Mouse (Mus musculus) hindbrain, embryonic 15.5 days (tissue): Measurements from ENCODE around the gene Atf6. TPM values are rescaled to one million over a fixed set of nuclear protein-coding genes. Genes with fewer than 3 reads are reported as not detected.

Experiments
- ATAC-seq: fragments of 200-750 bp; cut with Nextera tagmentation; 2 replicates; pipeline ENCODE4 v1.8.0; 2017; ENCODE audit warnings: low read depth, moderate number of reproducible peaks, moderate TSS enrichment; ENCODE audit not compliant: low FRiP score
- H3K27ac ChIP-seq: fragments of 300-500 bp; sonication (generic); replicated peaks from 2 replicates; pipeline ENCODE4 v1.5.1; 2015; ENCODE audit warnings: mild to moderate bottlenecking, inconsistent platforms
- H3K27me3 ChIP-seq: fragments of 300-500 bp; sonication (generic); 2 replicates; pipeline ENCODE4 v1.6.1; 2015; ENCODE audit warnings: control low read depth, inconsistent platforms
- H3K36me3 ChIP-seq: fragments of 300-500 bp; sonication (generic); 2 replicates; pipeline ENCODE4 v1.6.1; 2015; ENCODE audit warnings: control low read depth, inconsistent platforms
- H3K4me1 ChIP-seq: fragments of 300-500 bp; sonication (generic); replicated peaks from 2 replicates; pipeline ENCODE4 v1.6.1; 2015; ENCODE audit warnings: control low read depth, inconsistent platforms
- H3K4me2 ChIP-seq: fragments of 300-500 bp; sonication (generic); 2 replicates; pipeline ENCODE4 v1.6.1; 2015; ENCODE audit warnings: moderate library complexity, mild to moderate bottlenecking, inconsistent platforms
- H3K4me3 ChIP-seq: fragments of 300-500 bp; sonication (generic); 2 replicates; pipeline ENCODE4 v1.5.1; 2015; ENCODE audit warnings: mild to moderate bottlenecking, inconsistent platforms
- H3K9ac ChIP-seq: fragments of 300-500 bp; sonication (generic); 2 replicates; pipeline ENCODE4 v1.6.1; 2015; ENCODE audit warnings: inconsistent platforms
- H3K9me3 ChIP-seq: fragments of 300-500 bp; sonication (generic); 2 replicates; pipeline ENCODE4 v1.6.1; 2016; ENCODE audit warnings: control low read depth, inconsistent platforms
- WGBS: fragments of 180-500 bp; shearing (Covaris S2); methylation state at CpG from one replicate; pipeline ENCODE4 v1.1.7; 2015; 5-methylcytosine and 5-hydroxymethylcytosine counted together
- polyA plus RNA-seq: library from polyadenylated mRNA; unstranded; fragments of >200 nt; fragmentation: Nextera tagmentation; extraction: Ambion mirVana; gene quantifications from 2 replicates; pipeline ENCODE4 v1.2.1, GENCODE M21; 2015

Atf6 gene
- polyA plus RNA-seq, 1 experiment from 2014 or later, result 7.6 TPM

- Histone ChIP-seq H3K9me3 (no peaks in the 10 kb centered on the region), H3K4me2 (no peak overlapping the region), H3K27me3 (no peaks in the 10 kb centered on the region), H3K27ac (no peak overlapping the region), H3K9ac (no peak overlapping the region), H3K4me1 (no peaks in the 10 kb centered on the region), H3K4me3 (no peak overlapping the region), H3K36me3 (no peaks in the 10 kb centered on the region)
- WGBS, result 78% methylated on average over 13 of the region's 13 CpGs
- no peak for ATAC-seq
Measured at GRCm38 (mm10) chr1:170659260-170659659, 208.3 kb downstream of the Atf6 start.

DNA sequence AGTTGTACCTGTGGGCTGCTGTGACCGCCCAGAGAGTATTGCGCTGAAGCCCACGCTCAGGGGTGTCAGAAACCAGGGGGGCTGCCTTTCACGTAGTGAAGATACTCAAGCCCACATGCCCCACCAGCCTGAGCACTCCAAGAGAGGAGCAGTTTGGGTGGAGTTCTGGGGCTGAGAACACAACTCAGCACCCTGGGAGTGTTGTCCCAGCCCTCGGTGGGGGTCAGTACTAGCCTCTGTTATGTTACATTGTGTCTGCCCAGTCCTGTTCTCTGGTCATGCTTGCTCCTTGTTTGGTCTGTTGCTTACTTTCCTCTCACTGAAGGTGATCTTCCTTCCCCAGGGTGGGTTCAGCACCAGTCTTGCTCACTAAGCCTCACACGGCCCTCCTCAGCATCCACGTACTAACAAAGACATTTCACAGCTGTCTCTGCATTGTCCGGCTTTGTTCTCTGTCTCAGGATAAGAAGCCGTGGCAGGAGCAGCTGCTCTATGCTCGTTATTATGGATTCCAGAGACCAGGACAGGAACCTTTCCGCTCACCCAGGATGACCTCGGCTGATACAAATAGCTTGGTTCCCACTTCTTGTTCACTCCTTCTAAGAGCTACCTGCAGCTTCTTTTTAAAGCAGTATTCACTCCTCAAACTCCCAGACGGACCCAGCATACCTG lies 209.8 kb downstream of the Atf6 start:
- no peak for ATAC-seq
- H3K9ac ChIP-seq, result no peak overlapping the region
- H3K4me2 ChIP-seq, result no peak overlapping the region
- no peaks in the 10 kb centered on the region for H3K27me3 ChIP-seq
- no peak overlapping the region for H3K4me3 ChIP-seq
- no peaks in the 10 kb centered on the region for H3K9me3 ChIP-seq
- 50% methylated on average over 13 of the region's 13 CpGs for WGBS
- no peaks in the 10 kb centered on the region for H3K4me1 ChIP-seq
- no peaks in the 10 kb centered on the region for H3K36me3 ChIP-seq
- H3K27ac ChIP-seq, result no peak overlapping the region

DNA sequence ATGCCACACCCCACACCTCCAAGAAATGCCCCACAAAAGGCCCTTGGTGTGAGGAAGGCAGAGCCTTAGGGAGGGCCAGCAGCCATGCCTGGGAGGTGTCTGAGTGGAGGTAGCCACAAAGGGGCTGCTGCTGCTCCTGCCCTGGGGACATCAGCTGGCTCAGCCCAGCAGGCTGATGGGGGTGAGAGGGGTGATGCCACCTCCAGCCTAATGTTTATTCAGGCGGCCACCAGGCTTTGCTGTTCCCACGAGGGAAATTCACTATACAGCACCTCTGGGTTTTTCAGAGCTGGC lies 210.4 kb downstream of the Atf6 start:
- H3K9me3 ChIP-seq, result no peaks in the 10 kb centered on the region
- no peaks in the 10 kb centered on the region for H3K4me1 ChIP-seq
- no peak overlapping the region for H3K9ac ChIP-seq
- H3K36me3 ChIP-seq, result no peaks in the 10 kb centered on the region
- H3K4me2 ChIP-seq, result no peak overlapping the region
- 44% methylated on average over 2 of the region's 2 CpGs for WGBS
- ATAC-seq, result no peak
- no peaks in the 10 kb centered on the region for H3K27me3 ChIP-seq
- H3K4me3 ChIP-seq, result no peak overlapping the region
- no peak overlapping the region for H3K27ac ChIP-seq

- no peak overlapping the region for H3K4me2 ChIP-seq
- H3K9ac ChIP-seq, result no peak overlapping the region
- H3K4me3 ChIP-seq, result no peak overlapping the region
- H3K27ac ChIP-seq, result no peak overlapping the region
- H3K4me1 ChIP-seq, result no peaks in the 10 kb centered on the region
- no peaks in the 10 kb centered on the region for H3K27me3 ChIP-seq
- 0 out of 2 replicates have a peak, but pooled peaks have one; percentile 12 for ATAC-seq
- H3K9me3 ChIP-seq, result no peaks in the 10 kb centered on the region
- no peaks in the 10 kb centered on the region for H3K36me3 ChIP-seq
- WGBS, result 70% methylated on average over 11 of the region's 11 CpGs
Measured at GRCm38 (mm10) chr1:170656518-170657227, 210.9 kb downstream of the Atf6 start.

DNA sequence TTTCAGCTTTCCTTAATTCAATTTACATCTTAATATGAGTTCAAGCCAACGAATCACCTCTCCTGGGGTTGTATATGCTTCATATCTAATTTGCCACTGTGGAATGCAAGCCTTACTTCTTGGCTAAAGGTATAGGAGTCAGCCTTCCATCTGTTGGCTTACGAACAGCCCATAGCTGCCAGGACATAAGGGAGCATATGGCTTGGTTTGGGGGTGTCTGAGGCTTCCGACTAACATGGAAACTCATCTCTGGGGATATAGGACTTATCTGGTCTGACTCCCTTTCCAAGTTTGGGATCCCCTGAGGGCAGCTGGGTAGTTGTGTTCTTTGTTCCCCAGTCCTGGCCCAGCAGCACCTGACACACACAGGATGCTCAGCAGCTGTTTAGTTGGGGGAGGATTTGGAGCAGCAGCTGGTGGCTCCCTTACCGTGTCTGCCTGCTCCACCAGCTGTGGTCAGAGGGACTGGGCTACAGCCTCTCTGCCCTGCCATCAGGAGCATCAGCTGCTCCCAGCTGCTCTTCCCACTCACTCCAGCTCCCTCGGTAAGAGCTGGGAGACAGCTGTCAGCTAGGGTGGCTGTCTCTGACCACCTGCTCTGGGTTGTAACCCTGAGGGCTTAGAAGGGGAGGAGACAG lies 212.2 kb downstream of the Atf6 start:
- Histone ChIP-seq H3K4me2 (no peak overlapping the region), H3K4me1 (no peaks in the 10 kb centered on the region), H3K4me3 (no peak overlapping the region), H3K9ac (no peak overlapping the region), H3K36me3 (no peaks in the 10 kb centered on the region), H3K27me3 (no peaks in the 10 kb centered on the region), H3K27ac (no peak overlapping the region), H3K9me3 (no peaks in the 10 kb centered on the region)
- peak; percentile 50; the same call in 1 of the 2 replicates for ATAC-seq
- WGBS, result 39% methylated on average over 5 of the region's 5 CpGs

Other genes starting within 250 kb of the Atf6 start
- gene Olfml2b, start 223.2 kb downstream of the Atf6 start, polyA plus RNA-seq, result 4.9 and 5.0 TPM in 2 replicates
- gene Gm26620, start 17.3 kb upstream of the Atf6 start, polyA plus RNA-seq, result 0.21 and 1.2 TPM in 2 replicates
- gene Dusp12, start 17.8 kb upstream of the Atf6 start, polyA plus RNA-seq, result 38.4 and 46.0 TPM in 2 replicates
- 0.85 and 1.4 TPM in 2 replicates for gene Fcrlb, start 45.2 kb upstream of the Atf6 start, polyA plus RNA-seq
- gene Fcrla, start 59.8 kb upstream of the Atf6 start, polyA plus RNA-seq, result not detected in 2 replicates
- 1.7 and 2.6 TPM in 2 replicates for gene Fcgr2b, start 108.8 kb upstream of the Atf6 start, polyA plus RNA-seq
- gene Fcgr4, start 151.1 kb upstream of the Atf6 start, polyA plus RNA-seq, result 0.27 and 1.0 TPM in 2 replicates
- 9.6 and 12.3 TPM in 2 replicates for gene Fcgr3, start 197.2 kb upstream of the Atf6 start, polyA plus RNA-seq
- 7.7 and 14.1 TPM in 2 replicates for gene Cfap126, start 246.1 kb upstream of the Atf6 start, polyA plus RNA-seq